Mouse (Mus musculus): ENCODE measurements at regions not wholly inside any gene's neighbourhood (a gene's known extent, or its start where the extent isn't known, plus 50 kb on each side); places are given as distances from the start of the nearest gene placed in this dataset.

DNA sequence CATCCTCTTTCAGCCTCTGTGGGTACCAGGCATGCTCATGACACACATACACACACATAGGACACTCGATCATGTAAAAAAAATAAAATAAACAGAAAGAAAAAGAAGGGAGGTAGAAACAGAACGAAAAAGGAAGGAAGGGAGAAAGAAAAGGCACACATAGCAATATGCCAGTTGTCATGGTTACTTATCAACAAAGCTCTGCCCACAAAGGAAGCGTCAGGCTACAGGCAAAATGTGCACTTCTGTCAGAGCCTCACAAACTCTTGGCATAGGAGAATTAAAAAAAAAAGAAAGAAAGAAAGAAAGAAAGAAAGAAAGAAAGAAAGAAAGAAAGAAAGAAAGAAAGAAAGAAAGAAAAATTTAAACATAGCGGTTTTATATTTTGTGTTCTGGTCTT, 56.9 kb upstream of the Sox2 start:
- ATAC-seq (ENCODE audit: insufficient number of reproducible peaks, insufficient read depth, low FRiP score, low TSS enrichment, low read depth) = no peak
- no peaks in the 10 kb centered on the region for H3K27me3 ChIP-seq
- H3K36me3 ChIP-seq = no peaks in the 10 kb centered on the region

DNA sequence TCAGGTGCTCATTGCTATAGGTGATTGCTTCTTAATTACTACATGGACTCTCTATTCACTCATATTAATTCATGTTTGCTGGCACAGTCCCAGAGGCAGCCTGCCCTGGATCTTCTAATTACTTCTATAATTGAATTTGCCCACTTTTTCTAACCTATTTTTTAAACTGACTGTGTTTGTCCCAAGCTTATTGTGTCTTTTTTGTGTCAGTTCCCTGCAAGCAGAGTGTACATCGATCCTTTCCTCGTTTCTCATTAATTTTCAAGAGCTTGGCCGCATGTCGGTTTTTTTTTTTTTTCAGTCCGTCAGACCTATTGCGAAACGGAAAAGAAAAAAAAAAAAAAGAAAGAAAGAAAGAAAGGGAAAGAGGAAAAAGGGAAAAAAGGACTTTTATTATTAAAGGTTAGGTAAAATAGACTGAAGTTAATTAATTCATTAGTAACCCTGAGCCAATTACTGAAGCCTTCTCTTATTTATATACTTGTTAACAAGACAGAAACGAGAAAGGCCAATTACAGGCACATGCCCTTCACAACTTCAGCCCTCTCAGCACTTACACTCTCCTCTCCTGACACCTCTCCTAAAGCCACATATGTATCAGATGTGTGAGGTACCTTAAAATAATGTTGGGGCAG, 72.2 kb upstream of the Sox2 start:
- 63% methylated on average over 8 of the region's 8 CpGs for WGBS
- H3K4me1 ChIP-seq = no peaks in the 10 kb centered on the region
- no peaks in the 10 kb centered on the region for H3K36me3 ChIP-seq
- H3K4me2 ChIP-seq = no peak overlapping the region
- H3K9me3 ChIP-seq = no peaks in the 10 kb centered on the region
- no peak overlapping the region for H3K4me3 ChIP-seq
- H3K27me3 ChIP-seq = peaks cover 10% of the 10 kb centered on the region; the same call in 1 of the 2 replicates
- ATAC-seq (ENCODE audit: insufficient number of reproducible peaks, insufficient read depth, low FRiP score, low TSS enrichment, low read depth) = no peak
- H3K9ac ChIP-seq = no peak overlapping the region
- H3K27ac ChIP-seq = no peak overlapping the region

More for the DNA sequence above, 56.9 kb upstream of the Sox2 start:
- H3K9me3 ChIP-seq = no peaks in the 10 kb centered on the region
- H3K4me2 ChIP-seq = no peak overlapping the region
- H3K27ac ChIP-seq = no peak overlapping the region
- H3K4me3 ChIP-seq = no peak overlapping the region
- WGBS = 71% methylated on average over 4 of the region's 4 CpGs
- H3K4me1 ChIP-seq = 0 out of 2 replicates have a peak, but pooled peaks cover 5% of the 10 kb centered on the region
- no peak overlapping the region for H3K9ac ChIP-seq

- no peak overlapping the region for H3K4me2 ChIP-seq
- no peak for ATAC-seq (ENCODE audit: insufficient number of reproducible peaks, insufficient read depth, low FRiP score, low TSS enrichment, low read depth)
- WGBS = 83% methylated on average over 6 of the region's 6 CpGs
- no peaks in the 10 kb centered on the region for H3K9me3 ChIP-seq
- H3K4me1 ChIP-seq = no peaks in the 10 kb centered on the region
- H3K36me3 ChIP-seq = no peaks in the 10 kb centered on the region
- H3K27ac ChIP-seq = no peak overlapping the region
- no peak overlapping the region for H3K4me3 ChIP-seq
- no peak overlapping the region for H3K9ac ChIP-seq
- peaks cover 10% of the 10 kb centered on the region; the same call in 1 of the 2 replicates for H3K27me3 ChIP-seq
Observed at GRCm38 (mm10) chr3:34577115-34577514, 73.1 kb upstream of the Sox2 start.

DNA sequence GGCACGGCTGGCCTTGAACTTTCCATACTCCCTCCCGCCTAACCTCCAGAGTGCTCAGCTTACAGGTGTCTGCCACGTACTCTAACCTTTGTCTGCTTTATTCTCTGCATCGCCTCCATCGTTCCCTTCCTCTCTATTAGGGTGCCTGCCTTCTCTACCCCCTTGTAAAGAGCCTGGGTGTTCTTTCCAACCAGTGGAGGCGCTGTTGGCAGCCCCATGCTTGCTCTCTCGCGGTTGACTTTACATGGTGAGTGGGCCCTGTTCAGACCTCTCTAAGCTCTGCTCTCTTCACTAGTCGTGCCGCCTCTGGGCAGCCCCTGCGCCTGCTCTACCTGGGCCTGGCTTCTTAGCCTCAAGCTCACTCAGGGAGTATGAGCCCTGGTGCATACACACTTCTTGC, 74.0 kb upstream of the Sox2 start:
- H3K9ac ChIP-seq = no peak overlapping the region
- no peak for ATAC-seq (ENCODE audit: insufficient number of reproducible peaks, insufficient read depth, low FRiP score, low TSS enrichment, low read depth)
- no peak overlapping the region for H3K27ac ChIP-seq
- no peak overlapping the region for H3K4me2 ChIP-seq
- no peaks in the 10 kb centered on the region for H3K36me3 ChIP-seq
- no peaks in the 10 kb centered on the region for H3K9me3 ChIP-seq
- 38% methylated on average over 11 of the region's 11 CpGs for WGBS
- H3K4me3 ChIP-seq = no peak overlapping the region
- no peaks in the 10 kb centered on the region for H3K4me1 ChIP-seq
- H3K27me3 ChIP-seq = peaks cover 10% of the 10 kb centered on the region; the same call in 1 of the 2 replicates

DNA sequence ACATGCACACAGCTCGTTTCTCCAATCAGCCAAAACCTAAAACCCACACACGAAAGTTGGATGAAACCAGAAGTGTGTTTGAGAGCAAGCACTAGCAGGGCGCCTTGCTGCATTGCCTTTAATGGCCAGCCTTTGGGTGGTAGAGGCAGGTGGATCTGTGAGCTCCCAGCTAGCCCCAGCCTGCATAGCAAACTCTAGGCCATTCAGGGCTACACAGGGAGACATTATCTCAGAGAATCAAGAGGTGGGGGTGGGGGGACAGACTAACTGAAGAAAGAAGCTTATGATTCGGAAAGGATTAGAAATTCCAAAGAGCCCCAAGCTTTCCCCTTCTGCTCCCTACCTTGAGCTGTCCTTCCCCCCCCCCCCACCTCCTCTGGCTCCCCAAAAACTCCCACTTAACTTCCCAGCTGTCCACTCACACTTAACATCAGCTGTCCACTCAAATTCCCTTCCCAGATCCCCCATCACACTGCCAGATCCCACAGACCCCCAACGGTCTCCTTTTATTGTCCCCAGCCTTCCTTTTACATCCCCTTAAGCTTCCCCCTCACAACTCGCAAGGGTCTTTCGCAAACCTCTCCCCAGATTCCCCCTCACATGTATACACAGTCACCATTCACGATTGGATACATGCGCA, 75.4 kb upstream of the Sox2 start:
- WGBS = 74% methylated on average over 9 of the region's 9 CpGs
- Histone ChIP-seq H3K9ac (no peak overlapping the region), H3K36me3 (no peaks in the 10 kb centered on the region), H3K27ac (no peak overlapping the region), H3K4me3 (no peak overlapping the region), H3K4me1 (0 out of 2 replicates have a peak, but pooled peaks cover 3% of the 10 kb centered on the region), H3K4me2 (no peak overlapping the region), H3K9me3 (no peaks in the 10 kb centered on the region), H3K27me3 (peaks cover 10% of the 10 kb centered on the region; the same call in 1 of the 2 replicates)
- no peak for ATAC-seq (ENCODE audit: insufficient number of reproducible peaks, insufficient read depth, low FRiP score, low TSS enrichment, low read depth)

DNA sequence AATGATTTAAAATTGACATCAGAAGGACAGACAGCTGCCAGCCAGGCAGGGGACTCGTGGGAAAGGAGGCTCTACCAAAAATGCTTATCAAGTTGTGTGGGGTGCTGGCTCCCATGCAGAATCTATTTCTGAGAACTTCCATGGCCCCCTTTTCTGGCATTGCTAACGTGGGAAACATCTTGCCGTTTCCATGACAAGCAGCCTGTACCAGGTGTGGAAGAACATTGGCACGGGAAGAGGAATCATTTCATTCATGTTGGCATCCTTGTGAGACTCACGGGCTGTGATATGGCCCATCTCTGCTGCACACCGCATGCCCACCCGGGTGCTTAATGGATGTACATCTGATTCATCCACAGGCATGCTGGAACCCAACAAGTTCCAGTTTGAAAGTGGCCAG, 76.9 kb upstream of the Sox2 start:
- no peak for ATAC-seq (ENCODE audit: insufficient number of reproducible peaks, insufficient read depth, low FRiP score, low TSS enrichment, low read depth)
- no peaks in the 10 kb centered on the region for H3K36me3 ChIP-seq
- WGBS = 83% methylated on average over 7 of the region's 7 CpGs
- peaks cover 10% of the 10 kb centered on the region; the same call in 1 of the 2 replicates for H3K27me3 ChIP-seq
- no peak overlapping the region for H3K27ac ChIP-seq
- no peak overlapping the region for H3K4me2 ChIP-seq
- H3K4me3 ChIP-seq = no peak overlapping the region
- no peak overlapping the region for H3K9ac ChIP-seq
- H3K4me1 ChIP-seq = 0 out of 2 replicates have a peak, but pooled peaks cover 5% of the 10 kb centered on the region
- H3K9me3 ChIP-seq = no peaks in the 10 kb centered on the region

- H3K4me3 ChIP-seq = no peak overlapping the region
- H3K27me3 ChIP-seq = peaks cover 10% of the 10 kb centered on the region; the same call in 1 of the 2 replicates
- 0 out of 2 replicates have a peak, but pooled peaks cover 5% of the 10 kb centered on the region for H3K4me1 ChIP-seq
- no peak overlapping the region for H3K4me2 ChIP-seq
- no peak for ATAC-seq (ENCODE audit: insufficient number of reproducible peaks, insufficient read depth, low FRiP score, low TSS enrichment, low read depth)
- H3K9ac ChIP-seq = no peak overlapping the region
- H3K9me3 ChIP-seq = no peaks in the 10 kb centered on the region
- 86% methylated on average over 6 of the region's 6 CpGs for WGBS
- H3K36me3 ChIP-seq = no peaks in the 10 kb centered on the region
- H3K27ac ChIP-seq = no peak overlapping the region
Observed at GRCm38 (mm10) chr3:34572081-34572480, 78.1 kb upstream of the Sox2 start.

DNA sequence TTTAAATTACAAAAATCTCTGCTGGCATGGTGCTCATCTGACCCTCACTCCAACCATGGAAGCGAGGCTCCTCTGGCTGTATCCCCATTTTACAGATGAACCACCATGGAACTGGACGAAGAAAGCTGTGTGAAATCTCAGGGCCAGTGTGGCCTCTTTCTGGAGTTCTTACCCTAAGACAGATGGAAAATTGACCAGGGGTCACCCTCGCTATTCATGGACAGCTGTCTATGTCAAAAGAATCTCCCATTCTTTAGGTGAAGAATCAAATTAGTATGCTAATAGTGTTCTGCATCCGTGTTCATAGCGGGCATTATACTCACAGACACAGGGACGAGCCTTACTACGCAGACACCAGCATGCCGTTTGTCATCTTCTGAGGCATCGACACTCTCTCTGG, 78.6 kb upstream of the Sox2 start:
- no peaks in the 10 kb centered on the region for H3K9me3 ChIP-seq
- no peak overlapping the region for H3K4me3 ChIP-seq
- H3K27me3 ChIP-seq = peaks cover 10% of the 10 kb centered on the region; the same call in 1 of the 2 replicates
- ATAC-seq (ENCODE audit: insufficient number of reproducible peaks, insufficient read depth, low FRiP score, low TSS enrichment, low read depth) = no peak
- 0 out of 2 replicates have a peak, but pooled peaks cover 5% of the 10 kb centered on the region for H3K4me1 ChIP-seq
- no peak overlapping the region for H3K27ac ChIP-seq
- H3K36me3 ChIP-seq = no peaks in the 10 kb centered on the region
- no peak overlapping the region for H3K4me2 ChIP-seq
- H3K9ac ChIP-seq = no peak overlapping the region
- 91% methylated on average over 9 of the region's 9 CpGs for WGBS

- Histone ChIP-seq H3K27me3 (no peaks in the 10 kb centered on the region), H3K4me2 (peak overlapping the region; percentile 50), H3K9ac (no peak overlapping the region), H3K9me3 (no peaks in the 10 kb centered on the region), H3K4me3 (peak overlapping the region; percentile 23; the same call in 1 of the 2 replicates), H3K27ac (0 out of 2 replicates have a peak overlapping the region, but pooled peaks have one; percentile 7), H3K4me1 (0 out of 2 replicates have a peak, but pooled peaks cover 5% of the 10 kb centered on the region), H3K36me3 (no peaks in the 10 kb centered on the region)
- ATAC-seq (ENCODE audit: insufficient number of reproducible peaks, insufficient read depth, low FRiP score, low TSS enrichment, low read depth) = peak; percentile 48; the same call in 1 of the 2 replicates
- 19% methylated on average over 10 of the region's 10 CpGs for WGBS
Observed at GRCm38 (mm10) chr3:34569998-34570397, 80.2 kb upstream of the Sox2 start.

- H3K4me2 ChIP-seq = no peak overlapping the region
- H3K36me3 ChIP-seq = no peaks in the 10 kb centered on the region
Observed at GRCm38 (mm10) chr3:34568086-34568650, 82.0 kb upstream of the Sox2 start.

GRCm38 (mm10) chr3:34565386-34565785, 84.8 kb upstream of the Sox2 start:
- Histone ChIP-seq H3K4me2 (no peak overlapping the region), H3K4me3 (no peak overlapping the region), H3K27me3 (no peaks in the 10 kb centered on the region), H3K9me3 (no peaks in the 10 kb centered on the region), H3K36me3 (no peaks in the 10 kb centered on the region), H3K9ac (no peak overlapping the region), H3K27ac (no peak overlapping the region), H3K4me1 (peaks cover 12% of the 10 kb centered on the region; the same call in 1 of the 2 replicates)
- ATAC-seq (ENCODE audit: insufficient number of reproducible peaks, insufficient read depth, low FRiP score, low TSS enrichment, low read depth) = no peak
- 34% methylated on average over 4 of the region's 4 CpGs for WGBS

More at GRCm38 (mm10) chr3:34568086-34568650, 82.0 kb upstream of the Sox2 start:
- H3K4me3 ChIP-seq = no peak overlapping the region
- no peak for ATAC-seq (ENCODE audit: insufficient number of reproducible peaks, insufficient read depth, low FRiP score, low TSS enrichment, low read depth)
- no peaks in the 10 kb centered on the region for H3K27me3 ChIP-seq
- H3K9me3 ChIP-seq = no peaks in the 10 kb centered on the region
- WGBS = 64% methylated on average over 6 of the region's 6 CpGs
- H3K9ac ChIP-seq = no peak overlapping the region
- no peak overlapping the region for H3K27ac ChIP-seq
- H3K4me1 ChIP-seq = 0 out of 2 replicates have a peak, but pooled peaks cover 5% of the 10 kb centered on the region

Measured in embryonic facial prominence, embryonic 13.5 days (tissue).